In the genomic region with DNA sequence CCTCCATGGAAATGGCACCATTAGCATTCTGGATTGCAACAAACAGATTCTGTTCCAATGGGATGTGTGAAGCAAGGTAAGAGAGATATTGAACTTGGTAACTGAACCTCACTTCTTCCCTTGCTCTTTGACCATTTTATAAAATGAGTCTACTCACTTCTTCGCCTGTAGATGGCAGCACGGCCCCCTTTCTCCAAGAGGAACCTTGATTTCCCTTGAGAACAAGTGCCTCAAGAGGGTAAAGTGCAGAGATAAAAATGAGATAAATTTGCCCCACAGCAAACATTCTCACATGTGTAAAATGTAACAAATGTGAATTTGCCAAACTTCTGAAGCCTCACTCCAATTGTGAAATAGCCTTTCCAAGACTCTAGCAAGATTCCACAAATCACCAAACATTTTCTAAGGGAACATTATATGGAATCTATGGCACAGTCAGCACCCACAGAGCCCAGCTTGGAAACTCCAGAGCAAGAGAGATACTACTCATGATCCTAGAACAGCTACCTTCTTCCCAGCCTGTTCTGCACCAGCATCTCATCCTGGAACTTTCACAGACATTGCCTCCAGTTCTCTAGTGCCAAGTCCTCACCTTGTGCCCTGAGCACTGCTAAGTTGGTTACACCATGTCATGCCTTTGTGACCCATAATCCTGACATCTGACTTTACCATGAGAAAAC, we compare ENCODE assay signal across 8 mouse cellular contexts.
DNase-seq lines count a peak whose midpoint lies in the region; ATAC-seq and TF ChIP-seq lines count a peak whose summit lies in the region.

No protein-coding gene starts in this region.

- no peaks in the 10 kb centered on the region for H3K36me3 ChIP-seq in midbrain, postnatal 0 days (ENCODE audit: insufficient read depth, low read length)
- no peaks in the 10 kb centered on the region for H3K36me3 ChIP-seq in midbrain, embryonic 11.5 days (ENCODE audit: control insufficient read depth, insufficient read depth, low read length)
- no peaks in the 10 kb centered on the region for H3K36me3 ChIP-seq in intestine, postnatal 0 days (ENCODE audit: control insufficient read depth, insufficient read depth)
- H3K36me3 ChIP-seq in lung, embryonic 14.5 days (ENCODE audit: insufficient read depth), result no peaks in the 10 kb centered on the region

- no peaks in the 10 kb centered on the region for H3K9me3 ChIP-seq in midbrain, postnatal 0 days (ENCODE audit: low read length)
- no peaks in the 10 kb centered on the region for H3K9me3 ChIP-seq in midbrain, embryonic 11.5 days (ENCODE audit: control insufficient read depth, low read length)
- no peaks in the 10 kb centered on the region for H3K9me3 ChIP-seq in intestine, postnatal 0 days (ENCODE audit: control insufficient read depth)
- H3K9me3 ChIP-seq in lung, embryonic 14.5 days (ENCODE audit: low read depth, low read length), result no peaks in the 10 kb centered on the region

- no peak overlapping the region for H3K27ac ChIP-seq in midbrain, postnatal 0 days (ENCODE audit: low read depth, low read length)
- H3K27ac ChIP-seq in midbrain, embryonic 11.5 days (ENCODE audit: low read depth, low read length), result no peak overlapping the region
- no peak overlapping the region for H3K27ac ChIP-seq in intestine, postnatal 0 days (ENCODE audit: low read depth, low read length)
- no peak overlapping the region for H3K27ac ChIP-seq in lung, embryonic 14.5 days (ENCODE audit: low read depth)

- no peak for ATAC-seq in cerebellum, adult (ENCODE audit: insufficient number of reproducible peaks, low FRiP score, low TSS enrichment)
- ATAC-seq in midbrain, postnatal 0 days (ENCODE audit: low FRiP score), result no peak
- no peak for ATAC-seq in midbrain, embryonic 11.5 days (ENCODE audit: low FRiP score)
- ATAC-seq in common myeloid progenitor, adult 5-6 weeks (replicated peaks; ENCODE audit: low read depth, poor library complexity, severe bottlenecking), result peak; percentile 87
- peak; percentile 61; the same call in 1 of the 2 replicates for ATAC-seq in intestine, postnatal 0 days
- no peak for ATAC-seq in lung, embryonic 14.5 days (ENCODE audit: insufficient read depth)

- peak; percentile 27 to 45 for DNase-seq in cerebellum, adult 18-20 months
- DNase-seq in midbrain, postnatal 0 days (ENCODE audit: low spot score), result peak; percentile 55
- no peak for DNase-seq in midbrain, embryonic 11.5 days (ENCODE audit: low spot score, missing footprints)
- peak; percentile 83 for DNase-seq in lung, embryonic 14.5 days
- peak; percentile 13 for DNase-seq in thymus, postnatal 25 days

- 2% methylated on average over 2 of the region's 2 CpGs for WGBS in midbrain, postnatal 0 days
- 0% methylated on average over 2 of the region's 2 CpGs for WGBS in midbrain, embryonic 11.5 days
- WGBS in intestine, postnatal 0 days, result 0% methylated on average over 2 of the region's 2 CpGs
- WGBS in lung, embryonic 14.5 days, result 0% methylated on average over 2 of the region's 2 CpGs

- H3K27me3 ChIP-seq in midbrain, postnatal 0 days (ENCODE audit: insufficient read depth, low read length), result no peaks in the 10 kb centered on the region
- H3K27me3 ChIP-seq in midbrain, embryonic 11.5 days (ENCODE audit: control insufficient read depth, insufficient read depth, low read length), result no peaks in the 10 kb centered on the region
- H3K27me3 ChIP-seq in intestine, postnatal 0 days (replicated peaks; ENCODE audit: control insufficient read depth, insufficient read depth, low read length), result no peaks in the 10 kb centered on the region
- H3K27me3 ChIP-seq in lung, embryonic 14.5 days (ENCODE audit: insufficient read depth, low read length), result no peaks in the 10 kb centered on the region

- no peak overlapping the region for H3K9ac ChIP-seq in midbrain, postnatal 0 days (replicated peaks; ENCODE audit: low read length, poor library complexity, severe bottlenecking)
- no peak overlapping the region for H3K9ac ChIP-seq in midbrain, embryonic 11.5 days (ENCODE audit: low read length)
- H3K9ac ChIP-seq in intestine, postnatal 0 days (ENCODE audit: low read depth, low read length), result no peak overlapping the region
- no peak overlapping the region for H3K9ac ChIP-seq in lung, embryonic 14.5 days

- H3K4me2 ChIP-seq in midbrain, postnatal 0 days (ENCODE audit: low read depth, low read length, poor library complexity, severe bottlenecking), result no peak overlapping the region
- H3K4me2 ChIP-seq in midbrain, embryonic 11.5 days, result no peak overlapping the region
- H3K4me2 ChIP-seq in intestine, postnatal 0 days (replicated peaks; ENCODE audit: low read depth), result no peak overlapping the region
- H3K4me2 ChIP-seq in lung, embryonic 14.5 days, result no peak overlapping the region

- no peak overlapping the region for H3K4me3 ChIP-seq in midbrain, postnatal 0 days (ENCODE audit: low read depth, low read length)
- no peak overlapping the region for H3K4me3 ChIP-seq in midbrain, embryonic 11.5 days (ENCODE audit: low read depth, low read length)
- no peak overlapping the region for H3K4me3 ChIP-seq in intestine, postnatal 0 days (ENCODE audit: low read depth, low read length)
- no peak overlapping the region for H3K4me3 ChIP-seq in lung, embryonic 14.5 days (ENCODE audit: low read depth, low read length)

- peak; percentile 77 for TF ChIP-seq CTCF in midbrain, postnatal 0 days (IDR thresholded peaks at IDR 0.05)
- peak; percentile 86 for TF ChIP-seq CTCF in intestine, postnatal 0 days (IDR thresholded peaks at IDR 0.05; ENCODE audit: low read depth)
- peak; percentile 82 for TF ChIP-seq CTCF in lung, embryonic 14.5 days (IDR thresholded peaks at IDR 0.05; ENCODE audit: low read depth)

- no peaks in the 10 kb centered on the region for H3K4me1 ChIP-seq in midbrain, postnatal 0 days (ENCODE audit: insufficient read depth, low read length)
- no peaks in the 10 kb centered on the region for H3K4me1 ChIP-seq in midbrain, embryonic 11.5 days (ENCODE audit: control insufficient read depth, insufficient read depth, low read length)
- H3K4me1 ChIP-seq in intestine, postnatal 0 days (replicated peaks; ENCODE audit: control insufficient read depth, insufficient read depth, low read length), result peaks cover 3% of the 10 kb centered on the region; the same call in 1 of the 2 replicates
- H3K4me1 ChIP-seq in lung, embryonic 14.5 days (ENCODE audit: insufficient read depth), result no peaks in the 10 kb centered on the region

Comparison
In these comparisons a context has a peak if more than half of its experiments do, and no peak if none do; other contexts are left out.
1. ATAC-seq: peak in common myeloid progenitor, adult 5-6 weeks (single experiment) and intestine, postnatal 0 days (single experiment); none in cerebellum, adult (single experiment), midbrain, postnatal 0 days (single experiment), midbrain, embryonic 11.5 days (single experiment) and lung, embryonic 14.5 days (single experiment).
2. Peak in every context shown above with its lines, with median percentiles within 50 percentile points of each other: CTCF ChIP-seq.